Mouse (Mus musculus) stomach, postnatal 0 days (tissue): ENCODE data around the gene Bcam.

Experiments used
- CTCF ChIP-seq: IDR thresholded peaks from 2 replicates; pipeline ENCODE4 v1.5.1; 2016; ENCODE audit warnings: antibody characterized with exemption, low read depth, mild to moderate bottlenecking, moderate library complexity
- EP300 ChIP-seq: optimal IDR thresholded peaks from 2 replicates; pipeline ENCODE3; 2016; ENCODE audit warnings: antibody characterized with exemption

DNA sequence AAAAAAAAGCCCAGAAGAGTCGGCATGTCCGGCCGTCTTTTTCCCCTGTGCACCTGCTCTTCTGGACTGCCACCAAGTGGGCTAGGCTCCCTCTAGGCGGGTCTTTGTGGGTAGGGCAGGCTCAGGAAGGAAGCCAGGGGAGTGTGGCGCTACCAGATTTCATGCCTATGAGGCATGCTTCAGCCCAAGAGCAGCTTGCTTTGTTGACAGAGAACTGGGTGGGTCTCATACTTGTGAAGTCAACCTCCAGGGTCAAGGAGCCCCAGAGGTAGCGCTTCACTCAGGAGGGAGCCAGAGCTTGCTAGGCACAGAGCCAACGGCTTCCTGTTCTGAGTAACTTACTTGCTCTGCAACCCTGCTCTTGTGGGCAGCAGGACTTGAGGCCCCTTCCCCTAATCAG lies 17.2 kb downstream of the Bcam start:
- TF ChIP-seq CTCF: peak; percentile 31; the same call in 1 of the 2 replicates
- TF ChIP-seq EP300: no peak
